Comparison of ENCODE assay signal across 8 mouse cellular contexts in the genomic region with DNA sequence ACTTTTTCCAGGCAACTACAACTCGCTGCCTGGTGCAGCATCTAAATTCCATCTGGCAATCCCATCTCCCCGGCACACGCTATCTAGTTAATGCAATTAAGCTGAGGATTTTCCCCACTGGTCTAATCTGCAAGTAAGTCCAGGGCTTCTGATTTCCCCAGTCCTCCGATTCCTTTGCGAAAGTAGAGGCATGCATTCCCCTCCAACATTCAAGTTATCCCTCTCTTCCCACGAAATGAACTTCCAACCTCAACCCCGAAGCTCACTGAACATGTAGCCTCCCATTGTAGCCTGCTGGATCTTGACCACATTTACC. TPM values are rescaled to one million over a fixed set of nuclear protein-coding genes. Genes with fewer than 3 reads are reported as not detected.
DNase-seq lines count a peak whose midpoint lies in the region; ATAC-seq and TF ChIP-seq lines count a peak whose summit lies in the region.

No protein-coding gene starts in this region.

- under 1% methylated on average over 7 of the region's 7 CpGs for WGBS in lung, postnatal 0 days
- 7% methylated on average over 7 of the region's 7 CpGs for WGBS in liver, embryonic 13.5 days (ENCODE audit: insufficient replicate concordance)
- WGBS in stomach, embryonic 16.5 days: under 1% methylated on average over 7 of the region's 7 CpGs

- no peak for TF ChIP-seq EP300 in lung, postnatal 0 days (IDR thresholded peaks at IDR 0.05)

- no peak overlapping the region for H3K9ac ChIP-seq in lung, postnatal 0 days (replicated peaks; ENCODE audit: low read depth)
- H3K9ac ChIP-seq in liver, embryonic 13.5 days: no peak overlapping the region
- H3K9ac ChIP-seq in stomach, embryonic 16.5 days (ENCODE audit: low read length): no peak overlapping the region

- no peak overlapping the region for H3K27ac ChIP-seq in lung, postnatal 0 days (ENCODE audit: low read length)
- no peak overlapping the region for H3K27ac ChIP-seq in liver, embryonic 13.5 days
- no peak overlapping the region for H3K27ac ChIP-seq in stomach, embryonic 16.5 days (ENCODE audit: low read length)

- H3K4me1 ChIP-seq in lung, postnatal 0 days (ENCODE audit: insufficient read depth, low read depth, low read length): peaks cover 19% of the 10 kb centered on the region
- peaks cover 21% of the 10 kb centered on the region for H3K4me1 ChIP-seq in liver, embryonic 13.5 days (replicated peaks)
- peaks cover 12% of the 10 kb centered on the region for H3K4me1 ChIP-seq in stomach, embryonic 16.5 days (ENCODE audit: control insufficient read depth, insufficient read depth, low read length)

- peaks cover 56% of the 10 kb centered on the region for H3K27me3 ChIP-seq in lung, postnatal 0 days (replicated peaks; ENCODE audit: insufficient read depth, low read length)
- H3K27me3 ChIP-seq in liver, embryonic 13.5 days: peaks cover 67% of the 10 kb centered on the region
- H3K27me3 ChIP-seq in stomach, embryonic 16.5 days (ENCODE audit: control insufficient read depth, insufficient read depth, low read length): peaks cover 49% of the 10 kb centered on the region

- H3K36me3 ChIP-seq in lung, postnatal 0 days (ENCODE audit: insufficient read depth, low read length): no peaks in the 10 kb centered on the region
- H3K36me3 ChIP-seq in liver, embryonic 13.5 days: no peaks in the 10 kb centered on the region
- H3K36me3 ChIP-seq in stomach, embryonic 16.5 days (ENCODE audit: control insufficient read depth, insufficient read depth, low read length): no peaks in the 10 kb centered on the region

- peak overlapping the region; percentile 56 for H3K4me2 ChIP-seq in lung, postnatal 0 days (replicated peaks; ENCODE audit: low read depth, low read length)
- H3K4me2 ChIP-seq in liver, embryonic 13.5 days: peak overlapping the region; percentile 58
- H3K4me2 ChIP-seq in stomach, embryonic 16.5 days (ENCODE audit: low read depth, low read length): peak overlapping the region; percentile 64

- no peak for ATAC-seq in cerebellum, adult (ENCODE audit: insufficient number of reproducible peaks, low FRiP score, low TSS enrichment)
- no peak for ATAC-seq in lung, postnatal 0 days
- ATAC-seq in liver, embryonic 13.5 days (ENCODE audit: low read depth): no peak
- ATAC-seq in stomach, embryonic 16.5 days (ENCODE audit: insufficient read depth, low FRiP score): no peak

- H3K4me3 ChIP-seq in lung, postnatal 0 days (ENCODE audit: low read depth, low read length): peak overlapping the region; percentile 39
- peak overlapping the region; percentile 38 for H3K4me3 ChIP-seq in liver, embryonic 13.5 days (replicated peaks)
- H3K4me3 ChIP-seq in stomach, embryonic 16.5 days (replicated peaks; ENCODE audit: low read length): peak overlapping the region; percentile 53

- no peak for TF ChIP-seq CTCF in lung, postnatal 0 days (IDR thresholded peaks at IDR 0.05)

- DNase-seq in cerebellum, adult 9-10 months: peak; percentile 24
- no peak for DNase-seq in lung, postnatal 0 days (ENCODE audit: low spot score)
- no peak for DNase-seq in lung, postnatal 10 days
- DNase-seq in liver, embryonic 13.5 days: no peak
- no peak for DNase-seq in urinary bladder, adult 18-20 months (ENCODE audit: low spot score in 2 of 2)
- DNase-seq in yolk sac, embryonic 10.5 days (ENCODE audit: low spot score): no peak

- no peaks in the 10 kb centered on the region for H3K9me3 ChIP-seq in lung, postnatal 0 days (ENCODE audit: low read length)
- H3K9me3 ChIP-seq in liver, embryonic 13.5 days (replicated peaks): no peaks in the 10 kb centered on the region
- no peaks in the 10 kb centered on the region for H3K9me3 ChIP-seq in stomach, embryonic 16.5 days (replicated peaks; ENCODE audit: control insufficient read depth, low read length)

RNA-seq across cellular contexts. Expression of a gene that starts 25.3 kb away (rescaled TPM):
- 0.39 and 0.46 TPM in 2 replicates for polyA plus RNA-seq in lung, postnatal 0 days (2015; fragmentation: Nextera tagmentation; extraction: Ambion mirVana)
- polyA plus RNA-seq in liver, embryonic 13.5 days (2015; fragmentation: Nextera tagmentation; extraction: Ambion mirVana): 0.24 and 0.48 TPM in 2 replicates
- polyA plus RNA-seq in stomach, embryonic 16.5 days (2015; fragmentation: Nextera tagmentation; extraction: Ambion mirVana): 5.2 and 5.5 TPM in 2 replicates
